12 mouse cellular contexts compared by ENCODE assay signal in the genomic region with DNA sequence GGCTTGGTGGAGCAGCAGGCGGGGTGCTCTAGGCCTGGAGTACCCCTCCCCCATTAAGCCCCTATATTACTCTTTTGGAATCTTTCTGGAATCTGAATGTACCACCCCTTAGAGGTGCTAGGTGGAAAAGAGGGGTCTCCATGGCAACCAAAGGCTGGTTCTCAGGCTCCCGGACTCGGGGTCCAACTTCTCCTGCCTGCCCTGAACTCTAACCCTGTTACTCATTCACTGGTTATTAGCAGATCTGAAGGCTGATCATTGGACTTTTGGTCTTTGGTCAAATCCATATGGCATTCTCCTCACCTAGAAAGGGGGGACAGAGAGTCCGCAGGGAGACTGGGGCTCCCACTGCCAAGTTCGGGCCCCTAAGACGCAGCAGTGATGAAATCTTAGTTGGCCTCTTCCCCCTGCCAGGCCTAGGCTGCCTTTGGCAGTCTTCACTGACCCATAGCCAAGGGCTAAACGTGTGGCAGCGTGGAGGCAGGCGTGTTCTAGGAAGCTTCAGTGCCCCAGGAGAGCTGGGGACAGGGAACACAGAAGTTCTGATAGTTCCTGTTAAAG. TPM values are rescaled to one million over a fixed set of nuclear protein-coding genes. Genes with fewer than 3 reads are reported as not detected.
A peak's percentile ranks its signal among the peaks of the same experiment; 100 is the strongest.
DNase-seq lines count a peak whose midpoint lies in the region; ATAC-seq and TF ChIP-seq lines count a peak whose summit lies in the region.
"Had no signal": no experiment of that assay in that cellular context is flagged by ENCODE, and none has a peak within 500 bp of the region (broad histone marks: within the 10 kb centered on the region; RNA-seq: fewer than 3 reads in every experiment).

No protein-coding gene starts in this region.

- no peaks in the 10 kb centered on the region for H3K79me2 ChIP-seq in heart, adult 2 months (replicated peaks; ENCODE audit: control insufficient read depth, insufficient read depth, low read length)

- no peaks in the 10 kb centered on the region for H3K36me3 ChIP-seq in heart, adult 2 months (ENCODE audit: control insufficient read depth, insufficient read depth, low read length)
- peaks cover 44% of the 10 kb centered on the region for H3K36me3 ChIP-seq in heart, embryonic 12.5 days
- peaks cover 3% of the 10 kb centered on the region; the same call in 1 of the 2 replicates for H3K36me3 ChIP-seq in liver, postnatal 0 days (replicated peaks; ENCODE audit: insufficient read depth, low read length)

- TF ChIP-seq CTCF in heart, adult 2 months (IDR thresholded peaks at IDR 0.05), result no peak
- no peak for TF ChIP-seq CTCF in gastrocnemius, adult 2 months (IDR thresholded peaks at IDR 0.05)
- no peak for TF ChIP-seq CTCF in liver, postnatal 0 days (IDR thresholded peaks at IDR 0.05; ENCODE audit: low read depth)

- H3K4me1 ChIP-seq in heart, adult 2 months (ENCODE audit: control insufficient read depth, insufficient read depth, low read length), result peaks cover 12% of the 10 kb centered on the region
- H3K4me1 ChIP-seq in heart, embryonic 12.5 days (replicated peaks), result peaks cover 50% of the 10 kb centered on the region
- H3K4me1 ChIP-seq in liver, postnatal 0 days (ENCODE audit: insufficient read depth), result peaks cover 31% of the 10 kb centered on the region

- TF ChIP-seq POLR2A in heart, adult 2 months (IDR thresholded peaks at IDR 0.05; ENCODE audit: insufficient read depth, low read depth, low read length), result no peak; the same call in 1 of the 2 replicates

- no peaks in the 10 kb centered on the region for H3K27me3 ChIP-seq in heart, adult 2 months (ENCODE audit: control insufficient read depth, insufficient read depth, low read length)
- H3K27me3 ChIP-seq in heart, embryonic 12.5 days (replicated peaks), result no peaks in the 10 kb centered on the region
- no peaks in the 10 kb centered on the region for H3K27me3 ChIP-seq in liver, postnatal 0 days (ENCODE audit: insufficient read depth, low read length)
- H3K27me3 ChIP-seq: limb, embryonic 12.5 days had no signal

- no peak overlapping the region for H3K4me2 ChIP-seq in heart, embryonic 12.5 days
- peak overlapping the region; percentile 64 for H3K4me2 ChIP-seq in liver, postnatal 0 days (ENCODE audit: low read depth, low read length)
- H3K4me2 ChIP-seq: limb, embryonic 12.5 days had no signal

- no peak for ATAC-seq in heart, embryonic 12.5 days (ENCODE audit: insufficient number of reproducible peaks, low FRiP score)
- ATAC-seq in liver, postnatal 0 days, result peak; percentile 46
- ATAC-seq in megakaryocyte progenitor cell, adult 5-6 weeks (replicated peaks; ENCODE audit: poor library complexity), result no peak

- WGBS in heart, adult 2 months, result 67% methylated on average over 9 of the region's 9 CpGs
- 89% methylated on average over 9 of the region's 9 CpGs for WGBS in heart, embryonic 12.5 days
- WGBS in liver, postnatal 0 days (ENCODE audit: insufficient replicate concordance), result 56% methylated on average over 9 of the region's 9 CpGs

- TF ChIP-seq EP300 in heart, adult 2 months (IDR thresholded peaks at IDR 0.05; ENCODE audit: insufficient read depth, low read depth, low read length), result 0 out of 2 replicates have a peak, but pooled peaks have one; percentile 12
- TF ChIP-seq EP300 in liver, postnatal 0 days (IDR thresholded peaks at IDR 0.05; ENCODE audit: low read depth), result 0 out of 2 replicates have a peak, but pooled peaks have one; percentile 47

- H3K27ac ChIP-seq in heart, adult 2 months, result no peak overlapping the region; the same call in 1 of the 2 replicates
- no peak overlapping the region for H3K27ac ChIP-seq in heart, embryonic 12.5 days (ENCODE audit: poor library complexity, severe bottlenecking)
- H3K27ac ChIP-seq in gastrocnemius, adult 2 months, result peak overlapping the region; percentile 96
- peak overlapping the region; percentile 88 for H3K27ac ChIP-seq in liver, postnatal 0 days (ENCODE audit: low read depth)
- H3K27ac ChIP-seq: limb, embryonic 12.5 days had no signal

- no peaks in the 10 kb centered on the region for H3K9me3 ChIP-seq in heart, embryonic 12.5 days (replicated peaks)
- no peaks in the 10 kb centered on the region for H3K9me3 ChIP-seq in liver, postnatal 0 days (ENCODE audit: low read length)
- H3K9me3 ChIP-seq: limb, embryonic 12.5 days had no signal

- peak in 1 of 2 experiments; percentile 52 for DNase-seq in heart, adult 2 months
- DNase-seq in gastrocnemius, adult 2 months, result peak; percentile 86
- peak; percentile 92 for DNase-seq in kidney, adult 9 months
- DNase-seq in liver, postnatal 0 days, result peak; percentile 50
- no peak for DNase-seq in MN1 (ENCODE audit: low spot score)
- no peak for DNase-seq in spleen, postnatal 4 days (ENCODE audit: low spot score in 2 of 2)

- intact Hi-C loops in heart, adult 2 months (cut with DNase I), result no loop called here
- intact Hi-C loops in gastrocnemius, adult 2 months (cut with DNase I), result no loop called here

- no peak overlapping the region for H3K4me3 ChIP-seq in heart, adult 2 months
- no peak overlapping the region for H3K4me3 ChIP-seq in heart, embryonic 12.5 days
- peak overlapping the region; percentile 76 for H3K4me3 ChIP-seq in gastrocnemius, adult 2 months
- peak overlapping the region; percentile 50 for H3K4me3 ChIP-seq in liver, postnatal 0 days (ENCODE audit: low read depth, low read length)
- H3K4me3 ChIP-seq: limb, embryonic 12.5 days had no signal

- H3K9ac ChIP-seq in heart, adult 2 months (ENCODE audit: low read depth, low read length), result no peak overlapping the region
- H3K9ac ChIP-seq in heart, embryonic 12.5 days, result no peak overlapping the region
- H3K9ac ChIP-seq in liver, postnatal 0 days (replicated peaks), result peak overlapping the region; percentile 68
- H3K9ac ChIP-seq: limb, embryonic 12.5 days had no signal

RNA-seq across cellular contexts. Expression of gene Gpd1, which starts 1.2 kb away (rescaled TPM):
- total RNA-seq in heart, adult 2 months (2021), result 10 to 100 TPM; 51.4 to 64.6 TPM
- 125 and 177 TPM in 2 replicates for polyA plus RNA-seq in heart, adult 2 months (2012; rRNA removed)
- 0.77 and 1.1 TPM in 2 replicates for polyA plus RNA-seq in heart, embryonic 12.5 days (2016; fragmentation: Nextera tagmentation; extraction: Ambion mirVana)
- total RNA-seq in gastrocnemius, adult 2 months (2021), result 100 to 1,000 TPM; 381 to 575 TPM
- 147 and 150 TPM in 2 replicates for polyA plus RNA-seq in liver, postnatal 0 days (2015; fragmentation: Nextera tagmentation; extraction: Ambion mirVana)
- 0.15 and 0.67 TPM in 2 replicates for total RNA-seq in megakaryocyte progenitor cell, adult 5-6 weeks (2015)
- total RNA-seq in megakaryocyte progenitor cell, adult 5-6 weeks (2017), result 1.3 TPM in 2 replicates

RNA-seq across cellular contexts. Expression of gene Cox14, which starts 6.9 kb away (rescaled TPM):
- total RNA-seq in heart, adult 2 months (2021), result 100 to 1,000 TPM; 215 to 236 TPM
- 326 and 358 TPM in 2 replicates for polyA plus RNA-seq in heart, adult 2 months (2012; rRNA removed)
- 168 and 170 TPM in 2 replicates for polyA plus RNA-seq in heart, embryonic 12.5 days (2016; fragmentation: Nextera tagmentation; extraction: Ambion mirVana)
- 100 to 1,000 TPM; 145 to 166 TPM for total RNA-seq in gastrocnemius, adult 2 months (2021)
- 111 and 117 TPM in 2 replicates for polyA plus RNA-seq in liver, postnatal 0 days (2015; fragmentation: Nextera tagmentation; extraction: Ambion mirVana)
- 72.7 and 83.5 TPM in 2 replicates for total RNA-seq in megakaryocyte progenitor cell, adult 5-6 weeks (2015)
- 28.6 and 30.8 TPM in 2 replicates for total RNA-seq in megakaryocyte progenitor cell, adult 5-6 weeks (2017)

RNA-seq across cellular contexts. Expression of gene Gm17349, which starts 13.3 kb away (rescaled TPM):
- total RNA-seq in heart, adult 2 months (2021), result 1 to 10 TPM; 3.7 to 4.1 TPM
- not detected in 2 replicates for polyA plus RNA-seq in heart, adult 2 months (2012; rRNA removed)
- polyA plus RNA-seq in heart, embryonic 12.5 days (2016; fragmentation: Nextera tagmentation; extraction: Ambion mirVana), result not detected in 2 replicates
- 1 to 10 TPM in 1 of 2 experiments, not detected in 1; 1.0 TPM for total RNA-seq in gastrocnemius, adult 2 months (2021)
- 1.3 and 2.9 TPM in 2 replicates for polyA plus RNA-seq in liver, postnatal 0 days (2015; fragmentation: Nextera tagmentation; extraction: Ambion mirVana)
- total RNA-seq in megakaryocyte progenitor cell, adult 5-6 weeks (2015), result not detected in 2 replicates
- total RNA-seq in megakaryocyte progenitor cell, adult 5-6 weeks (2017), result not detected in 2 replicates
- total RNA-seq: hematopoietic stem cell, adult 5-6 weeks; megakaryocyte, adult 5-6 weeks had no signal
- polyA plus RNA-seq: limb, embryonic 12.5 days; stomach, embryonic 16.5 days had no signal

RNA-seq across cellular contexts. Expression of gene Smarcd1, which starts 16.6 kb away (rescaled TPM):
- 10 to 100 TPM; 20.1 to 20.6 TPM for total RNA-seq in heart, adult 2 months (2021)
- polyA plus RNA-seq in heart, adult 2 months (2012; rRNA removed), result 39.0 and 58.0 TPM in 2 replicates
- polyA plus RNA-seq in heart, embryonic 12.5 days (2016; fragmentation: Nextera tagmentation; extraction: Ambion mirVana), result 25.5 and 29.3 TPM in 2 replicates
- 1 to 10 TPM; 6.9 to 7.2 TPM for total RNA-seq in gastrocnemius, adult 2 months (2021)
- polyA plus RNA-seq in liver, postnatal 0 days (2015; fragmentation: Nextera tagmentation; extraction: Ambion mirVana), result 4.7 and 5.3 TPM in 2 replicates
- total RNA-seq in megakaryocyte progenitor cell, adult 5-6 weeks (2015), result 22.8 and 24.1 TPM in 2 replicates
- total RNA-seq in megakaryocyte progenitor cell, adult 5-6 weeks (2017), result 11.6 and 17.3 TPM in 2 replicates

RNA-seq across cellular contexts. Expression of gene Asic1, which starts 48.4 kb away (rescaled TPM):
- total RNA-seq in heart, adult 2 months (2021), result under 1 TPM; 0.42 to 0.50 TPM
- polyA plus RNA-seq in heart, adult 2 months (2012; rRNA removed), result 1.3 TPM in 2 replicates
- polyA plus RNA-seq in heart, embryonic 12.5 days (2016; fragmentation: Nextera tagmentation; extraction: Ambion mirVana), result 2.6 and 3.2 TPM in 2 replicates
- total RNA-seq in gastrocnemius, adult 2 months (2021), result under 1 TPM in 1 of 2 experiments, not detected in 1; 0.31 TPM
- polyA plus RNA-seq in liver, postnatal 0 days (2015; fragmentation: Nextera tagmentation; extraction: Ambion mirVana), result 0.38 and 0.54 TPM in 2 replicates
- total RNA-seq in megakaryocyte progenitor cell, adult 5-6 weeks (2015), result not detected in 2 replicates
- not detected in 2 replicates for total RNA-seq in megakaryocyte progenitor cell, adult 5-6 weeks (2017)
- total RNA-seq: hematopoietic stem cell, adult 5-6 weeks had no signal

Comparison
In these comparisons a context has a peak if more than half of its experiments do, and no peak if none do; other contexts are left out.
1. DNase-seq: peak in gastrocnemius, adult 2 months (single experiment), kidney, adult 9 months (single experiment) and liver, postnatal 0 days (single experiment); none in MN1 (single experiment) and spleen, postnatal 4 days (0 of 2).
2. H3K27ac ChIP-seq: peak in gastrocnemius, adult 2 months (single experiment) and liver, postnatal 0 days (single experiment); none in heart, adult 2 months (single experiment) and heart, embryonic 12.5 days (single experiment).
3. H3K4me3 ChIP-seq: peak in gastrocnemius, adult 2 months (single experiment) and liver, postnatal 0 days (single experiment); none in heart, adult 2 months (single experiment) and heart, embryonic 12.5 days (single experiment).
4. RNA of gene Gpd1, which starts 1.2 kb away (total RNA-seq): 381 to 575 TPM in gastrocnemius, adult 2 months and 51.4 to 64.6 TPM in heart, adult 2 months; 0.15 to 1.3 TPM in megakaryocyte progenitor cell, adult 5-6 weeks; every median in the first group is over 10 times any median in the second.